Mouse (Mus musculus) olfactory bulb, adult 2 months (tissue): ENCODE data around the gene Nebl. TPM values are rescaled to one million over a fixed set of nuclear protein-coding genes. Genes with fewer than 3 reads are reported as not detected.
A peak's percentile ranks its signal among the peaks of the same experiment; 100 is the strongest.

ENCODE experiments used
- H3K27ac ChIP-seq: fragments of 200-500 bp; 2 replicates; pipeline ENCODE4 v1.5.1; 2012; ENCODE audit warnings: low read depth, low read length; ENCODE audit not compliant: insufficient read depth
- H3K4me1 ChIP-seq: fragments of 200-500 bp; 2 replicates; pipeline ENCODE4 v1.6.1; 2012; ENCODE audit warnings: low read length; ENCODE audit not compliant: control insufficient read depth, insufficient read depth
- H3K4me3 ChIP-seq: fragments of 200-500 bp; 2 replicates; pipeline ENCODE4 v1.5.1; 2012; ENCODE audit warnings: mild to moderate bottlenecking, low read depth, low read length, moderate library complexity; ENCODE audit not compliant: insufficient read depth
- CTCF ChIP-seq: fragments of 200-500 bp; IDR thresholded peaks from 2 replicates; pipeline ENCODE4 v1.5.1; 2012; ENCODE audit warnings: low read depth, mild to moderate bottlenecking, low read length, moderate library complexity; ENCODE audit not compliant: insufficient read depth
- POLR2A ChIP-seq: fragments of 200-500 bp; IDR thresholded peaks from 2 replicates; pipeline ENCODE4 v1.6.1; 2012; ENCODE audit warnings: mild to moderate bottlenecking, low read depth, low read length, moderate library complexity; ENCODE audit not compliant: insufficient read depth
- WGBS: fragments of 180-500 bp; shearing (Covaris S2); methylation state at CpG from one replicate; pipeline ENCODE4 v1.1.7; 2018; 5-methylcytosine and 5-hydroxymethylcytosine counted together
- polyA plus RNA-seq: library from polyadenylated mRNA; stranded (reverse); fragments of >200 nt; gene quantifications from 2 replicates; pipeline ENCODE4 v1.2.4, GENCODE M21; 2012; ENCODE audit warnings: low replicate concordance; ENCODE audit not compliant: missing spikeins, insufficient read depth, insufficient read length

Nebl gene
- polyA plus RNA-seq, 1 experiment: 392 TPM

- TF ChIP-seq POLR2A (no peak), CTCF (no peak)
- Histone ChIP-seq H3K27ac (no peak overlapping the region), H3K4me1 (peaks cover 2% of the 10 kb centered on the region; the same call in 1 of the 2 replicates), H3K4me3 (no peak overlapping the region)
- WGBS: 82% methylated on average over 2 of the region's 2 CpGs
Observed at GRCm38 (mm10) chr2:17692926-17693325, 38.3 kb downstream of the Nebl start.

GRCm38 (mm10) chr2:17690264-17690663 lies 41.0 kb downstream of the Nebl start:
- H3K4me3 ChIP-seq: no peak overlapping the region
- peaks cover 2% of the 10 kb centered on the region; the same call in 1 of the 2 replicates for H3K4me1 ChIP-seq
- WGBS: 22% methylated on average over 5 of the region's 5 CpGs
- TF ChIP-seq POLR2A (no peak), CTCF (no peak)
- H3K27ac ChIP-seq: 0 out of 2 replicates have a peak overlapping the region, but pooled peaks have one; percentile 19

- WGBS: 94% methylated on average over 6 of the region's 6 CpGs
- TF ChIP-seq POLR2A (no peak), CTCF (no peak)
- Histone ChIP-seq H3K27ac (no peak overlapping the region), H3K4me3 (no peak overlapping the region), H3K4me1 (peaks cover 3% of the 10 kb centered on the region; the same call in 1 of the 2 replicates)
Observed at GRCm38 (mm10) chr2:17687141-17687540, 44.1 kb downstream of the Nebl start.

GRCm38 (mm10) chr2:17683326-17684040 lies 47.8 kb downstream of the Nebl start:
- no peak overlapping the region for H3K27ac ChIP-seq
- H3K4me3 ChIP-seq: no peak overlapping the region
- TF ChIP-seq POLR2A: no peak
- TF ChIP-seq CTCF: no peak
- H3K4me1 ChIP-seq: peaks cover 3% of the 10 kb centered on the region; the same call in 1 of the 2 replicates
- 71% methylated on average over 4 of the region's 4 CpGs for WGBS

GRCm38 (mm10) chr2:17672156-17672555 lies 59.1 kb downstream of the Nebl start:
- no peak overlapping the region for H3K27ac ChIP-seq
- H3K4me3 ChIP-seq: no peak overlapping the region
- 94% methylated on average over 10 of the region's 10 CpGs for WGBS
- H3K4me1 ChIP-seq: peaks cover 10% of the 10 kb centered on the region
- TF ChIP-seq CTCF: no peak
- TF ChIP-seq POLR2A: no peak

- Histone ChIP-seq H3K27ac (no peak overlapping the region), H3K4me1 (peaks cover 10% of the 10 kb centered on the region), H3K4me3 (no peak overlapping the region)
- TF ChIP-seq CTCF (no peak), POLR2A (no peak)
- WGBS: 87% methylated on average over 8 of the region's 8 CpGs
Observed at GRCm38 (mm10) chr2:17671566-17671965, 59.7 kb downstream of the Nebl start.

GRCm38 (mm10) chr2:17669953-17670352 lies 61.3 kb downstream of the Nebl start:
- 13% methylated on average over 10 of the region's 10 CpGs for WGBS
- H3K27ac ChIP-seq: peak overlapping the region; percentile 64
- TF ChIP-seq POLR2A (no peak), CTCF (no peak)
- H3K4me1 ChIP-seq: peaks cover 10% of the 10 kb centered on the region
- peak overlapping the region; percentile 41 for H3K4me3 ChIP-seq

- 58% methylated on average over 2 of the region's 2 CpGs for WGBS
- Histone ChIP-seq H3K27ac (no peak overlapping the region), H3K4me1 (peaks cover 10% of the 10 kb centered on the region), H3K4me3 (no peak overlapping the region)
- TF ChIP-seq CTCF (no peak), POLR2A (no peak)
Observed at GRCm38 (mm10) chr2:17669000-17669399, 62.3 kb downstream of the Nebl start.

- TF ChIP-seq POLR2A: no peak
- no peak for TF ChIP-seq CTCF
- Histone ChIP-seq H3K27ac (no peak overlapping the region), H3K4me1 (peaks cover 6% of the 10 kb centered on the region), H3K4me3 (no peak overlapping the region)
- 31% methylated on average over 5 of the region's 5 CpGs for WGBS
Observed at GRCm38 (mm10) chr2:17658176-17658575, 73.1 kb downstream of the Nebl start.
